In the genomic region with DNA sequence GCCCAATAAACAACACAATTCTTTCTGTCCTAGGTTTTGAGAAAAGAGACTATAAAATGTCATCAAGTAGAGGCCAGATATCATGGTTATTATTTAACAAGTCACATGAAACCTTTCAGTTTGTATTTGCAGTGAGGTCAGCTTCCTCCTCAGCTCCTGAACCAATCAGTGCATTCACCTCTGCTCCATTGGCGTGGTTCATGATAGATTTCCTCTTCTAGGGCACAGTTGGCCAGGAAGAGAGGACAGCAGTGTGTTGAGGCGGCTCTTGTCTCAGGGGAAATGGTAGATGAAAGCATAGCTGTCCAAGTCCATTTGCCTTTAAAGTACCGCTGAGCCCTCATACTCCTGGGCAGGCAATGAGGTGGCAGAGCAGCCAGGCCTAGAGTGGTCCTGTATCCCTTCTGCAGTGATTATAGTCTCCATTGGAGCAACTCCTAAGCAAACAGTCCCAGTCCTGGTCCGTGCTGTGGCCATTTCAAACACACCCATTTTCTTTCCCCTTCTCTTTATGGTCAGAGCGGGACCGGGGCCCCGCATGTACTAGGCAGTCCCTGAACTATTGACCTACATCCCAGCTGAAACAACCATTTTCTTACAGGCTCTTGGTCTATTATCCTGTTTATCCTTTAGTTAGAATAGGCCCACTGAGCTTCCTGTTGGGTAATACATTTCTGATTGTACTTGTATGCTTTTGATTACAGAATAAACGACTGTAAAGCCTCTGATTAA, we compare ENCODE assay signal across 16 mouse cellular contexts. TPM values are rescaled to one million over a fixed set of nuclear protein-coding genes. Genes with fewer than 3 reads are reported as not detected.
DNase-seq lines count a peak whose midpoint lies in the region; ATAC-seq lines count a peak whose summit lies in the region.
"Had no signal": no experiment of that assay in that cellular context is flagged by ENCODE, and none has a peak within 500 bp of the region (broad histone marks: within the 10 kb centered on the region; RNA-seq: fewer than 3 reads in every experiment).

No protein-coding gene starts in this region.

- H3K4me1 ChIP-seq in kidney, embryonic 15.5 days, result peaks cover 6% of the 10 kb centered on the region; the same call in 1 of the 2 replicates
- H3K4me1 ChIP-seq in neural tube, embryonic 14.5 days (ENCODE audit: control insufficient read depth, insufficient read depth, low read length), result no peaks in the 10 kb centered on the region

- WGBS in kidney, embryonic 15.5 days, result 50% methylated on average over 8 of the region's 8 CpGs
- WGBS in neural tube, embryonic 14.5 days, result 57% methylated on average over 8 of the region's 8 CpGs

- intact Hi-C loops in heart, postnatal 36 days (cut with DNase I), result loop anchor here (5.0 kb wide), 1 partner anchor 50 kb away; a partner anchor contains a TSS

- 0 out of 2 replicates have a peak overlapping the region, but pooled peaks have one; percentile 13 for H3K27ac ChIP-seq in kidney, embryonic 15.5 days
- H3K27ac ChIP-seq in neural tube, embryonic 14.5 days (ENCODE audit: low read depth, low read length), result no peak overlapping the region
- H3K27ac ChIP-seq: embryonic facial prominence, embryonic 15.5 days; forebrain, embryonic 12.5 days had no signal

- H3K4me3 ChIP-seq in kidney, embryonic 15.5 days (replicated peaks), result no peak overlapping the region
- no peak overlapping the region for H3K4me3 ChIP-seq in neural tube, embryonic 14.5 days (ENCODE audit: low read depth, low read length)
- H3K4me3 ChIP-seq: embryonic facial prominence, embryonic 15.5 days; forebrain, embryonic 12.5 days; myocyte had no signal

- ATAC-seq in kidney, embryonic 15.5 days (replicated peaks; ENCODE audit: low FRiP score), result no peak
- ATAC-seq in neural tube, embryonic 14.5 days (ENCODE audit: low read depth), result peak; percentile 28; the same call in 1 of the 2 replicates

- H3K36me3 ChIP-seq in kidney, embryonic 15.5 days, result peaks cover 8% of the 10 kb centered on the region
- H3K36me3 ChIP-seq in neural tube, embryonic 14.5 days (ENCODE audit: control insufficient read depth, insufficient read depth, low read length), result no peaks in the 10 kb centered on the region
- H3K36me3 ChIP-seq: forebrain, embryonic 12.5 days had no signal

- no peak overlapping the region for H3K9ac ChIP-seq in kidney, embryonic 15.5 days
- no peak overlapping the region for H3K9ac ChIP-seq in neural tube, embryonic 14.5 days (replicated peaks; ENCODE audit: low read depth, low read length)
- H3K9ac ChIP-seq: embryonic facial prominence, embryonic 15.5 days; forebrain, embryonic 12.5 days had no signal

- H3K9me3 ChIP-seq in kidney, embryonic 15.5 days (replicated peaks), result no peaks in the 10 kb centered on the region
- no peaks in the 10 kb centered on the region for H3K9me3 ChIP-seq in neural tube, embryonic 14.5 days (ENCODE audit: control insufficient read depth, low read length)
- H3K9me3 ChIP-seq: embryonic facial prominence, embryonic 15.5 days; forebrain, embryonic 12.5 days had no signal

- no peaks in the 10 kb centered on the region for H3K27me3 ChIP-seq in kidney, embryonic 15.5 days
- no peaks in the 10 kb centered on the region for H3K27me3 ChIP-seq in neural tube, embryonic 14.5 days (ENCODE audit: control insufficient read depth, insufficient read depth, low read length)
- H3K27me3 ChIP-seq: embryonic facial prominence, embryonic 15.5 days; forebrain, embryonic 12.5 days had no signal

- no peak overlapping the region for H3K4me2 ChIP-seq in kidney, embryonic 15.5 days
- H3K4me2 ChIP-seq in neural tube, embryonic 14.5 days (ENCODE audit: low read depth, low read length), result no peak overlapping the region
- H3K4me2 ChIP-seq: embryonic facial prominence, embryonic 15.5 days; forebrain, embryonic 12.5 days had no signal

- DNase-seq in heart, adult 11 months, result peak; percentile 90
- no peak for DNase-seq in heart, postnatal 36 days
- DNase-seq in kidney, adult 11 months, result no peak
- no peak for DNase-seq in neural tube, embryonic 10.5 days (ENCODE audit: extremely low spot score, low spot score)
- no peak for DNase-seq in cerebellum, adult 11-12 months
- no peak for DNase-seq in cerebellum, postnatal 4 days (ENCODE audit: low spot score in 2 of 2)
- DNase-seq: adrenal gland, adult 8-10 months; B cell, adult 2 months; cerebellum, postnatal 10 days; right cerebral cortex, postnatal 4 days; thymus, postnatal 4 days had no signal

RNA-seq across cellular contexts. Expression of a gene that starts 51.8 kb away (rescaled TPM):
- total RNA-seq in heart, postnatal 36 days (2021), result 10 to 100 TPM; 15.4 to 18.5 TPM
- polyA plus RNA-seq in kidney, embryonic 15.5 days (2015; fragmentation: Nextera tagmentation; extraction: Ambion mirVana), result 16.5 and 16.8 TPM in 2 replicates
- 16.7 and 27.0 TPM in 2 replicates for polyA plus RNA-seq in neural tube, embryonic 14.5 days (2014; fragmentation: Nextera tagmentation; extraction: Ambion mirVana)
